Mouse (Mus musculus) cortical plate, adult 2 months (tissue): ENCODE measurements around the gene Shf.

Source experiments
- CTCF ChIP-seq: fragments of 200-500 bp; IDR thresholded peaks from 2 replicates; pipeline ENCODE4 v1.5.1; 2011; ENCODE audit warnings: mild to moderate bottlenecking, control low read depth, low read length; ENCODE audit not compliant: insufficient read depth; ENCODE audit errors: extremely low read depth
- POLR2A ChIP-seq: fragments of 200-500 bp; IDR thresholded peaks from 2 replicates; pipeline ENCODE4 v1.6.1; 2011; ENCODE audit warnings: mild to moderate bottlenecking, low read length, control low read depth; ENCODE audit not compliant: insufficient read depth; ENCODE audit errors: extremely low read depth

DNA sequence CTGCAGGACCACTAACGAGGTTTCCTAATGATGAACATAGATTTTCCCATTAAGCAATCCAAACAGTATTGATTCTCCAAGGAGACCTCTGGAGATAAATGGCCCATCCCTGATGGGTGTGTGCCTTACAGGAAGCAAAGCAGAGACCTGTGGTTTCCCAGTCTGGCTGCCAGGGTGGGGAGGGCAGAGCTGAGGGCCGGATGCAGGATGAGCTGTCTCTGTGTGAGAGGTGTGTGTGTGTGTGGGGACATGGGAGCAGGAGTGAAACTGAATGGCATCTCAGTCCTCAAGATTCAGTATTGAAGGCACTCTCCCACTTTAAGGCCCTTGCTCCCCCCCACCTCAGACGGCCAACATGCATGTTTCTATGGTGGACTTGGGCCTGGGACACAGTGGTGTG lies 12.8 kb downstream of the Shf start:
- TF ChIP-seq POLR2A: no peak
- no peak for TF ChIP-seq CTCF
